Mouse (Mus musculus) urinary bladder, postnatal 4 days (tissue): ENCODE measurements around the gene Dlgap1.

Experiments used
- DNase-seq, 2 experiments: peaks; one replicate each; pipeline ENCODE4 v3.0.0; 2021 to 2022; ENCODE audit warnings: low spot score in 2 of 2

The Dlgap1 gene

GRCm38 (mm10) chr17:70866029-70866428 lies 897.2 kb downstream of the Dlgap1 start:
- DNase-seq = no peak

DNA sequence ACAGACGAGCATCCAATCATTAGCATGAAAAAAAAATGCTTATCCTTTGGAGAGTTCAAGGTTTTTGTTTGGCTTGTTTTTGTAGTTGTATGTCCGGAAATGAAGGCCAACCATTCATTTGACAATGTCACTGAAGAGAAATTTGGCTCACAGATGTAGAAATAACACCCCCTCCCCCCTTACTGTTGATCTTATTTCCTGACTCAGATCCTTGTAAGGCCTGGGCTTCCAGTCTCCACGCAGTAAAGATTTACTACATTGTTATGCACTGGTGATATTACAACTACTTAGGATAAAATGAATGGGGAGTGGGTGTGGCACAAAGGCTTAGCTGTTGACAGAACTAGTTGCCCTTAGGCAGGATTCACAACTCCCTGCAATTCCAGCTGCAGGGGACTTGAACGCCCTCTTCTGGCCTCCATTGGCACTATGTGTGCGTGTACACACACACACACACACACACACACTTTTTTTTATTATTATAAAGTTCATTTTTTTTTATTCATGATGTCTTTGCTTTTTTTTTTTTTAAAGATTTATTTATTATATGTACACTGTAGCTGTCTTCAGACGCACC lies 897.8 kb downstream of the Dlgap1 start:
- no peak for DNase-seq

DNA sequence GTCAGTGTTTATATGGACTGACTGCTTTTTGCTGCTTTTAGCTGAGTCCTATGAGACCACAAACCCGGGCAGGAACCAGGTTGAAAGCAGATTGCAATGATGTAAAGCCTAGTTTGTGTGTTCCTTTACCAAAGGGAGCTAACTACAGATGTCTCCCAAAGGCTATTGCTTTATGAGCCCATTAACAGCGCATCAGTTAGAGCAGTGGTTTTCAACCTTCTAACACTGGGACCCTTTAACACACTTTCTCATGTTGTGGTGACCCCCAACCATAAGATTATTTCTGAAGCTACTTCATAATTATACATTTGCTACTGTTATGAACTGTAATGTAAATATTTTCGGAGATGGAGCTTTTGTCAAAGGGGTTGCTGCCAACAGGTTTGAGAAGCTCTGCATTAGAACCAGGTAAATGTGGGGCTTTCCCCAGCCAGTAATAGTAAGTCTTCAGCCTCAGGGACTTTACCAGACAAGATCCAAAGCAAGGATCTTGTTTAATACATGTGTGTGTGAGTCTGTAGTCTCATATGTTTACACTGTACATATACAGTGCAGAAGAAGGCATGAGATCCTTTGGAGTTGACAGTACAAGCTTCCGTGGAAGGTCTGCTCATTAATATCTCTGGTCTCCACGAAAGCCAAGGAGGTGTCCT lies 899.8 kb downstream of the Dlgap1 start:
- DNase-seq = no peak

DNA sequence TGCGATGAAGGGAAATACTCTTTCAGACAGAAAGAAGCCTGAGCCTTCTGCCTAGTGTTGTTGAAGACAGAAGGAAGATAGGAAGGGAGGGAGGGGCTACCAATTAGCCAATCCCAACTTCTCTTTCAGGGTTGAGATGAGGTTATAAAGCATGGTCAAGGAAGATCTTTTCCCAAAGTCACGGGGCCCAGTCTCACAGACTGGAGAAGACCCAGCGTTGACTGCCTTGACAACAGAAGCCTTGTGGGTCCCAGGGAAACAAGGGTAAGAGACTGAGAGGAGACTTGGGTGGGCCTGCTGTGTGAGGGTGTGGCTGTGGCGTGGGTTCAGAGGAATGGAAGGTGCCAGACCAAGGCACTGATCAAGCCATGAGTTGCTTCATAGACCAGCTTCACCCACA lies 901.7 kb downstream of the Dlgap1 start:
- no peak for DNase-seq
